Mouse (Mus musculus) testis, adult 10 weeks (tissue): ENCODE measurements around the gene Il18r1. TPM values are rescaled to one million over a fixed set of nuclear protein-coding genes. Genes with fewer than 3 reads are reported as not detected.

Experiments used
- polyA plus RNA-seq: library from polyadenylated mRNA; stranded (reverse); fragments of 350-450 nt; fragmentation: Illumina TruSeq; extraction: RNeasy Lipid Tissue Mini Kit (QIAGEN cat#74804); gene quantifications from one replicate; pipeline ENCODE4 v1.2.3, GENCODE M21; 2014; ENCODE audit warnings: low read depth, low replicate concordance

Il18r1 gene
- polyA plus RNA-seq: 0.28 TPM

DNA sequence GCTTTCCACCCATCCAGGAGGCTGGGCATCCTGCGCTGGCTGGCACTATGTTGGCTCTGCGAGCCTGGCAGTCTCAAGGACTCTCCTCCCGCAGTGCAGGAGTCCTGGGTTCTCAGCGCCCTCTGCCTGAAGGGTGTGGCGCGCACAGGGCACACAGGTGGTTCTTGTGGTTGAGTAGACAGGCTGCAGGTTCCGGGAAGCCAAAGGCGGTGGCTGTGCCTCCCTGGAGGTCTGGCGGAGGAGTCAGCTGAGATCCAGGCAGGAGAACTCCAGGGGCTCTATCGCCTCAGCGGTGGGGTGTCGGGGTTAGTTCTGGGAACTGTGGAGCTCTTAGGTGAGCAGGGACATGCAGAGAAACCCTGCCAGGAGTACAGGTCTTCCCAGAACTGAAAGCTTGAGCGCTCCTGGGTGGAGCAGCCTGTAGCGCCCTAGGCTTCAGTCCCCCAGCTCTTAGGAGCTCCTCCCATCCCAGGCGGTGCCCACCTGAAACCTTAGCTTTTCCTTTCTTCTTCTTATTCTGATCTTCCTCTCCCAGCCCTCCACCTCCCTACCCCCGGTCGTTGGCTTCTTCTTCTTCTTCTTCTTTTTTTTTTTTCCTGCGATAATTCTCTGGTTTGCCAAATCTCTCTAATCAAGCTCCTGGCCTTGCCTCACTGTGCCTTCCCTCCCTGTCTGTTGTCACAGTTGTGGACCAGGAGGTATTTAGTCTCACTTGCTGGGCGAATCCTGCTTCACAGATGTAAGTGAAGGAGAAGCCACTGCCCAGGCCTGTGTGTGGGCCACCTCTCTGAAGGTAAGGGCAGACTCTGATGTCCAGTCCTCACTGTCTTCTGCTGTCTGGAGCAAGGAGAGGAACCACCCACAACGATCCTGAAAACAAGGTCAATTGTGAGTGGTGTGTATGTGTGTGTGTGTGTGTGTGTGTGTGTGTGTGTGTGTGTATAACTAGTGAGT is at the start of gene Il18r1:
TSS of gene Il18r1 (plus strand) at position 76 of the 954 bp plus-strand sequence.

DNA sequence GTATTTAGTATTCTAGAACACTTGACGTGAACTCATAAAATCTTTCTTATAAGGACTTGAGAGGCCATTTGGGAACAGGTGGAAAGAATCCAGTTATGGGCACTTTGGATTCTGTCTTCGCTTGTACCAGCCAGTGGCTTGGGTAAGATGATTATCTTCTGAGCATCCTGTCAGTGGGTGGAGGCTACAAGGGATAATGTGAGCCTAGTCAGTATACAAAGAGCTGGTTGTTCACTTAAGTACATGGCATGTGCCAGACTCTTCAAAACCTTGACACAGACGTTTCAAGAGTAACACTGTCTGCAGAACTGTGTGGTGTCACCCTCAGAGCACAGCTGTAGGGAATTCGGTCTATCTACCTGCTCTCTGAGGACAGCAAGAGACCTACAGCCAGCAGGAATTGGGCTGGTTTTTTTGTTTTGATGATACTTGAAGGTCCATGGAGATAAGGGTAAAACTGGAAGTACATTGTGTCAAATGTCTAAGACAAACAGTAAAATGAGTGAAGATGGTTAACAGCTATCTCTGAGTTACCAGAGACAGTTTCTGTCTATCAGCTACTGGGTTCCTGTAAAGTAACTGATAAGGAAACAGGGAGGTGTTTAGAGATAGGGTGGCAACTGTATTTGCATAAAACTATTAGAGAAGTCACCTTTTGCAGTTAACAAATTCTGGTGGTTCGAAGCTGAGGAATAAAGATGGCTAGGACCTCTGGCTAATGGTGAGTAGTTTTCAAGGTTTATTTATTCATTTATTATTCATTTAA is 36.3 kb upstream of the Il18r1 start, which contains the start of gene Il1rl1:
TSS of gene Il1rl1 (plus strand) at position 661 of the 766 bp plus-strand sequence.

DNA sequence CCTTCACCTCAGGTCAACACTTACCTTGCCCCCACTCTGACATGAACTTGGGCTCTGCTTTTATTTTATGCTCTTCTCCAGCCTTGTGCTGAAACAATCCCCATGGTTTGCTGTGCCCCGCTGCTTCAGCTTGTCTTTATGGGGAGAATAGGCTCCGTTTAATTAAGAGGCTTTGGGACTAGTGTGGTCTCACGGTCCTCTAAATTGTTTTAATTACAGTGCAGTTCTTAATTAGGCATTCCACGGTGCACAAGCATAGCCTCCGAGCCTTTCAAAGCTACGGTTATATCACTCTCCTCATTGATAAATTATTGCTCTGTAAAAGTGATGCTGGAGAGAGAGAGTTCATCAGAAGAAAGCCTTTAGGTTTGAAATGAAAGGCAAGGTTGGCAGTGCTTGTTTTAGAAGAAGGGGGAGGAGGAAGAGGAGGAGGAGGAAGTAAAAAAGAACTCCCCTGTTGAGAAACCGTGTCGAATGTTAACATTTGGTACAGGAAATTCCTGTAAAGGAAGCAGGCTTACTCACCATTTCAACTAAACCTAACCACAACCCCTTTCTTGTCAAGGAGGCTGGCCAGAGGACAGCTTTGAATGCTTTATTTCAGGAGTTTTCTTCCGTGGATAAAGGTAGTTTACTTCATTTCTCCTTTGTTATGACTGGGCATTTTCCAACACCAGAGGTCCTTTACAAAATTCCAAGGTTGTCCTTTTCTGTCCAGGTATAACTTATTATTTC is 49.7 kb downstream of the Il18r1 start, which contains the start of gene Il18rap:
TSS of gene Il18rap (plus strand) at position 512 of the 735 bp plus-strand sequence.

Other genes starting within 250 kb of the Il18r1 start
- 8.9 TPM for gene Il1r1, start 240.5 kb upstream of the Il18r1 start, polyA plus RNA-seq
- gene Il1rl2, start 140.9 kb upstream of the Il18r1 start, polyA plus RNA-seq: 0.77 TPM
- gene Il1rl1, start 36.0 kb upstream of the Il18r1 start, polyA plus RNA-seq: 0.45 TPM
- gene Il18rap, start 49.8 kb downstream of the Il18r1 start, polyA plus RNA-seq: 0.11 TPM
- 0.39 TPM for gene Slc9a4, start 114.5 kb downstream of the Il18r1 start, polyA plus RNA-seq
- 5.9 TPM for gene Slc9a2, start 215.0 kb downstream of the Il18r1 start, polyA plus RNA-seq